Mouse (Mus musculus) gastrocnemius, postnatal 36 days (tissue): ENCODE measurements around the gene Gm3264. TPM values are rescaled to one million over a fixed set of nuclear protein-coding genes. Genes with fewer than 3 reads are reported as not detected.
"Not testable (repeated sequence)": the region's sequence is repeated elsewhere in the genome, so short reads cannot be mapped to it uniquely, and the experiment has no call there.

Experiments
- DNase-seq, 2 experiments: peaks; one replicate each; pipeline ENCODE4 v3.0.0; 2022
- intact Hi-C: fragments of 180-260 bp; cut with DNase I; formaldehyde crosslinking; loops from one replicate; pipeline ENCODE4 v1.15.1; 2025
- long read RNA-seq, 2 experiments: library from polyadenylated mRNA; stranded (forward); transcript quantifications; one replicate each; pipeline ENCODE4 v2.0.0; 2021
- total RNA-seq, 2 experiments: library from RNA; stranded (reverse); gene quantifications; 2 replicates each; pipeline ENCODE4 v1.2.3; 2021

Gm3264 gene
- total RNA-seq = under 1 TPM in 1 of 2 experiments, not detected in 1; 0.89 TPM
- long read RNA-seq, experiment 1, partial matches to known transcripts = 0 of 1 reads
- long read RNA-seq, experiment 1, other reads (novel, unspliced or antisense) = 1 of 1 reads
- long read RNA-seq, experiment 2, partial matches to known transcripts = 0 of 1 reads
- long read RNA-seq, experiment 2, other reads (novel, unspliced or antisense) = 1 of 1 reads

DNA sequence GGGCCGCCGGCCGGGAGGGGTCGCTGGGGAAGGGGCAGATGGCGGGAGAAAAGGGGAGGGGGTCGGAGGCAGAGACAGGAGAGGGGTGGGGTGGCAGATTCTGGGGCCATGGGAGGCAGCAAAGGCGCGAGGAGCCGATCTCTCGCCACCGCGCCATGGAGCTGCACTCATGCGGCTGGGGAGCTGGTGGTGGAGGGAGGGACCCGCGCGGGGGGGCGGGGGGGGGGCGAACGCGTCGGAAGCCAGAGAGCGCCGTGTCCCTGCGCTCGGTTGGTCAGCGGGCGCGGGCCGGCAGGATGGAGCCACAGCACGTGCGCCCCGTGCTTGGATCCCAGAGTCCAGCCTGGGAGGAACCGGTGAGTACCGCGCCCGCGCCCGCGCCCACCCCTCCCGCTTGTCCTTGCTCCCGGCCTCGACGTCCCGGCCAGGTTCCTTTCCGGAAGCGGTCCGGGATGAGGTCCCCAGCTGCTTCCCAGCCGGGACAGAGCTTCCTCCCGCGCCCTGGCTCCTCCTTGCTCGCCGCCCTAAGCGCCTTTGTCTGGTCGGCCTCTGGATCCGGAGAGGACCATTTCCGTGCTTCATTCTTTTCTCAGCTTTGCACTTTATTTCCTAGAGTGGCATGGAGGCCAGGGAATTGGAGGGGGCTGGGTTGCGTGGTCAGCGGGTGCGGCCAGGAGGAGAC, at the start of gene Gm3264:
Gene Gm3264 (plus strand): TSS at position 278 of the 682 bp plus-strand sequence.
- intact Hi-C loops = not testable (repeated sequence)
- DNase-seq = peak; percentile 9 to 14

DNA sequence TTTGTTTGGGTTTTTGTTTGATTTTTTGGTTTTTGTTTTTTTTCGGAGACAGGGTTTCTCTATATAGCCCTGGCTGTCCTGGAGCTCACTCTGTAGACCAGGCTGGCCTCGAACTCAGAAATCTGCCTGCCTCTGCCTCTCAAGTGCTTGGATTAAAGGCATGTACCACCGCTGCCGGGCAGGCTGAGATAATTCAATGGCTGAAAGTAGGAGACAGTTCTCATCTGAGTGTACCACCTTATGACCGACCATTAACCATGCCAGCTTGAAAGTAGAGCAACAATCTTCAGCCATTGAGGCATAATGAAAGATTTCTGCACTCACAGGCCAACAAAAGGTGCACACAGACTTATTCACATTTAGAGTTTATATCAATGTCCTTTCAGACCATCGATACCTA, 49.0 kb upstream of the Gm3264 start:
- intact Hi-C loops = not testable (repeated sequence)
- DNase-seq = peak in 1 of 2 experiments; percentile 13

DNA sequence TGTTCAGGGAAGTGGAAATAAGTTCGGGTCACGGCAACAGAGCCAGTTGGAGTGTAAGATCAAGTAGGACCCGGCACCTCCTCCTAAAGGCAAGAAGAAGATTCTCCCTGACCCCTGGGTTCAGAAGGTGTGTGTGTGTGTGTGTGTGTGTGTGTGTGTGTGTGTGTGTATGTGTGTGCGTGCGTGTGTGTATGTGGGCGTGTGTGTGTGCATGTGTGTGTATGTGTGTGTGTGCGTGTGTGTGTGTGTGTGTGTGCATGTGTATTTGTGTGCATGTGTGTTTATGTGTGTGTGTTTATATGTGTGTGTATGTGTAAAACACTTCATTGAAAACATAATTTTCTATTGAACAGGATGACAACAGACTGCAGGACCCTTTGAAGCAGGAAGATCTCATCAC, 33.4 kb upstream of the Gm3264 start:
- DNase-seq, intact Hi-C loops: not testable (repeated sequence)

DNA sequence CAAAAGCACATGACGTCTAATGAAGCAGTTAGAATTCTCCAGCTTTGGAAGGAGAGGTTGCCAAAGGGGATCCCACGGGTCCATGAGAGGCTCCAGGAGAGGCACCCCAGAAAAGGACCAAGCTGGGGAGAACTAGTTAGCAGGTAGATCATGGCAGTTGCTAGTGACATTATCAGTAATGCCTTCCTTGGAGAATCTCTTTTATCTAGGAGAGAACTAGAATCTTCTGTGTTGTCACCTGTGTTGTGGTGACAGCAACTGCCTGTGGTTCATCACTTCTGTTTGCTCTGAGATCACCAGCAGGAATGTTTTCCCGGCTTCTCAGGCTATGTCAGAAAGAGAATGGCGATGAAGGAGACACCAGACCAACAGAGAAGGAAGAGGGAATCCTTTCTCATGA, 17.6 kb upstream of the Gm3264 start, which contains the start of gene Gm3269:
Gene Gm3269 (plus strand): TSS at position 301 of the 400 bp plus-strand sequence.
- intact Hi-C loops, DNase-seq: not testable (repeated sequence)

DNA sequence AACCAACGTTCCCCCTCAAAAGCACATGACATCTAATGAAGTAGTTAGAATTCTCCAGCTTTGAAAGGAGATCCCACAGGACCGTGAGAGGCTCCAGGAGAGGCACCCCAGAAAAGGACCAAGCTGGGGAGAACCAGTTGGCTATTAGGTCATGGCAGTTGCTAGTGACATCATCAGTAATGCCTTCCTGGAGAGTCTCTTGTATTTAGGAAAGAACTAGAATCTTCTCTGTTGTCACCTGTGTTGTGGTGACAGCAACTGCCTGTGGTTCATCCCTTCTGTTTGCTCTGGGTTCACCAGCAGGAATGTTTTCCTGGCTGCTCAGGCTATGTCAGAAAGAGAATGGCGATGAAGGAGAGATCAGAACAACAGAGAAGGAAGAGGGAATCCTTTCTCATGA, 36.7 kb downstream of the Gm3264 start, which contains the start of gene Gm3278:
Gene Gm3278 (plus strand): TSS at position 301 of the 400 bp plus-strand sequence.
- DNase-seq, intact Hi-C loops: not testable (repeated sequence)

Other genes starting within 250 kb of the Gm3264 start
- gene Gm8159, start 223.2 kb upstream of the Gm3264 start, total RNA-seq = not detected
- gene Gm3239, start 191.4 kb upstream of the Gm3264 start, total RNA-seq = not detected
- not detected for gene Gm7876, start 146.3 kb upstream of the Gm3264 start, total RNA-seq
- gene Gm3252, start 128.8 kb upstream of the Gm3264 start, total RNA-seq = not detected
- not detected for gene Gm9602, start 79.2 kb upstream of the Gm3264 start, total RNA-seq
- gene Gm3269, start 17.5 kb upstream of the Gm3264 start, total RNA-seq = not detected
- gene Gm3278, start 36.8 kb downstream of the Gm3264 start, total RNA-seq = not detected
- not detected for gene Gm8297, start 128.4 kb downstream of the Gm3264 start, total RNA-seq
- gene Gm3298, start 160.3 kb downstream of the Gm3264 start, total RNA-seq = not detected
- not detected for gene 4930555G01Rik, start 195.1 kb downstream of the Gm3264 start, total RNA-seq
- gene Gm8281, start 215.5 kb downstream of the Gm3264 start, total RNA-seq = under 1 TPM in 1 of 2 experiments, not detected in 1; 0.27 TPM